Mouse (Mus musculus): ENCODE measurements around the gene Tcf7l1. TPM values are rescaled to one million over a fixed set of nuclear protein-coding genes. Genes with fewer than 3 reads are reported as not detected.

The Tcf7l1 gene
- polyA plus RNA-seq, 1 experiment from 2014 or later: 17.5 TPM

GRCm38 (mm10) chr6:72598791-72599557 is 190.1 kb downstream of the Tcf7l1 start:
- DNase-seq (ENCODE audit: low spot score): peak; percentile 53

DNA sequence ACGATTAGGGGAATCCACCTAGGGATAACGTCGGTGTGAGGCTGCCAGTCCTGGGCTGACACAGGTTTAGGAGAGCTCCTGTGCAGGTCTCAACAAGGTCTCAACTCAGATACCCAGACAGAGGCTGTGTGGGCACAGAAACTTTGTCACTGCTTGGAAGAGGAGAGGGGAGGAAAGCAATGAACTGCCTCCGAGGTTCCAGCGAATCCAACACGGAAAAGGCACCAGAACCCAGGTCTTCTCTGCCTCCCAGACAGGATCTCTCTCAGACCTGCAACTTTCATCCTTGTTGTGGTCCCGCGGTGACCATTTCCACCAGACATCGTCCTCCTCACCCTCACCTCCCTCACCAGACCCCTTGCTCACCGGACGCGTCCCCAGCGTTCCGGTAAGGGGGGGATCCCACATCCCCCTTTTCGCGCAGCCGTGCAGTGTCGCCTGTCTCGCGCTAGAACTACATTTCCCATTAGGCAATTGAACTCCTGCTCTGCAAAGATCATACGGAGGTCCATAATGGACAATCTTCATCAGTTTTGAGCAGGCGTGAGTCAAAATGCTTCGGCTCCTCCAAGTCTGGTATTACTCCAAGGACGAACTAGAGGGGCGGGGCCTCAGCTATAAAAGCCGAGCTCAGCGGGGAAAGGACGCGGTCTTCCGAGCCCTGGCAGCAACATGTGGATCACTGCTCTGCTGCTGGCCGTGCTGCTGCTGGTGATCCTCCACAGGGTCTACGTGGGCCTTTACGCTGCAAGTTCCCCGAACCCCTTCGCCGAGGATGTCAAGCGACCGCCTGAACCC is 190.9 kb downstream of the Tcf7l1 start, which contains the start of the genes Elmod3 and Retsat:
Elmod3 (minus strand) TSS at position 458 of the 798 bp plus-strand sequence.
Retsat (plus strand) TSS at position 520 of the 798 bp plus-strand sequence.
- Histone ChIP-seq H3K4me3 (ENCODE audit: low read depth, low read length) (peak within 1 kb of the TSS; percentile 50), H3K27ac (ENCODE audit: low read length) (peak within 1 kb of the TSS; percentile 90), H3K27me3 (replicated peaks; ENCODE audit: insufficient read depth, low read length) (no peaks in the 10 kb centered on the region), H3K4me1 (ENCODE audit: insufficient read depth, low read depth, low read length) (peaks cover 24% of the 10 kb centered on the region), H3K4me2 (replicated peaks; ENCODE audit: low read depth, low read length) (peak within 1 kb of the TSS; percentile 68), H3K9ac (replicated peaks; ENCODE audit: low read depth) (peak within 1 kb of the TSS; percentile 47), H3K9me3 (ENCODE audit: low read length) (no peaks in the 10 kb centered on the region), H3K36me3 (ENCODE audit: insufficient read depth, low read length) (no peaks in the 10 kb centered on the region)
- peak; percentile 99 for DNase-seq (ENCODE audit: low spot score)
- ATAC-seq: peak; percentile 84
- no peak for TF ChIP-seq CTCF (IDR thresholded peaks at IDR 0.05)
- TF ChIP-seq EP300 (IDR thresholded peaks at IDR 0.05): peak; percentile 54; the same call in 1 of the 2 replicates
- WGBS: under 1% methylated on average over 38 of the region's 38 CpGs

More at GRCm38 (mm10) chr6:72598791-72599557, 190.1 kb downstream of the Tcf7l1 start:
- H3K4me1 ChIP-seq (ENCODE audit: insufficient read depth, low read depth, low read length): peaks cover 24% of the 10 kb centered on the region
- WGBS: 22% methylated on average over 12 of the region's 12 CpGs
- no peaks in the 10 kb centered on the region for H3K27me3 ChIP-seq (replicated peaks; ENCODE audit: insufficient read depth, low read length)
- peak overlapping the region; percentile 47 for H3K9ac ChIP-seq (replicated peaks; ENCODE audit: low read depth)
- no peaks in the 10 kb centered on the region for H3K9me3 ChIP-seq (ENCODE audit: low read length)
- H3K27ac ChIP-seq (ENCODE audit: low read length): peak overlapping the region; percentile 90
- no peak for TF ChIP-seq EP300 (IDR thresholded peaks at IDR 0.05)
- TF ChIP-seq CTCF (IDR thresholded peaks at IDR 0.05): no peak
- peak; percentile 11 for ATAC-seq
- 0 out of 2 replicates have a peak, but pooled peaks cover 5% of the 10 kb centered on the region for H3K36me3 ChIP-seq (ENCODE audit: insufficient read depth, low read length)
- peak overlapping the region; percentile 50 for H3K4me3 ChIP-seq (ENCODE audit: low read depth, low read length)
- peak overlapping the region; percentile 68 for H3K4me2 ChIP-seq (replicated peaks; ENCODE audit: low read depth, low read length)

DNA sequence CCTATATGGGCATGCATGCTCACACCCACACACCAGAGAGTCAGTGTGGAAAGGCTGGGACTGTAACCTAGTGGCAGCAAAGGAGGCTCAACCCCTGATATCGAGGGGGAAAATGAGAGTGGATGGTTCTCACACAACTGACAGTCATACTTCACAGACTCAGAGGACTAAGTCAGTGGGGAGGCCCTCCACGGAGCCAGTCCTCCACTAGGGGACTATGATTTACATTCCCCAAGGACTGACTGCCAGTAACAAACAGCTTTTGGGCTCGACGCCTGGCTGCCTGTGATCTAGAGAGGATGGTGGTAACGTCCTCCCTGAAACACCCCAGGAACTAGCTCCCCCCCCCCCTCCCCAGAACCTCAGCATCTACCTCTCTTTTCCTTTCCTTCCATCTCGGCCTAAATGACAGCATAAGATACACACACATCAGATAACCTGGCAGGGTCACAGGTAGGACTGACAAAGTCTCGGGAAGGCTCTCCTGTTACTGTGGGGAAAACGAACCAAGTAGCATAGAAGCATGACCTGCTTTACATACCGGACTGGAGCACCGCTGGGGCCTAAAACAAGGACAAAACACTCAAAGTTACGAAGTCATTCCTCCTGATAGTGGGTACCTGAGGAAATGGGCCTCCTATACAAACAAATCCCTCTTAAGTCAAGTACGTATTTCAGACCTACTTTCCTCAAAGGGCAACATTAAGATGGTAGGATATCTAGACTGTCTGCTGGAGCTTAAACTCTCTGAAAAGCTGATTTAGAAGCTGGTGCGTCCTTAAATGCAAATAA is 191.8 kb downstream of the Tcf7l1 start:
- Histone ChIP-seq H3K9ac (replicated peaks; ENCODE audit: low read depth) (peak overlapping the region; percentile 47), H3K36me3 (ENCODE audit: insufficient read depth, low read length) (no peaks in the 10 kb centered on the region; the same call in 1 of the 2 replicates), H3K27me3 (replicated peaks; ENCODE audit: insufficient read depth, low read length) (no peaks in the 10 kb centered on the region), H3K4me3 (ENCODE audit: low read depth, low read length) (peak overlapping the region; percentile 50), H3K4me2 (replicated peaks; ENCODE audit: low read depth, low read length) (peak overlapping the region; percentile 68), H3K4me1 (ENCODE audit: insufficient read depth, low read depth, low read length) (peaks cover 24% of the 10 kb centered on the region), H3K27ac (ENCODE audit: low read length) (peak overlapping the region; percentile 88), H3K9me3 (ENCODE audit: low read length) (no peaks in the 10 kb centered on the region)
- peak; percentile 71 for ATAC-seq
- 18% methylated on average over 13 of the region's 13 CpGs for WGBS
- TF ChIP-seq CTCF (IDR thresholded peaks at IDR 0.05) (peak; percentile 52), EP300 (IDR thresholded peaks at IDR 0.05) (peak; percentile 75)
- peak; percentile 92 for DNase-seq (ENCODE audit: low spot score)

DNA sequence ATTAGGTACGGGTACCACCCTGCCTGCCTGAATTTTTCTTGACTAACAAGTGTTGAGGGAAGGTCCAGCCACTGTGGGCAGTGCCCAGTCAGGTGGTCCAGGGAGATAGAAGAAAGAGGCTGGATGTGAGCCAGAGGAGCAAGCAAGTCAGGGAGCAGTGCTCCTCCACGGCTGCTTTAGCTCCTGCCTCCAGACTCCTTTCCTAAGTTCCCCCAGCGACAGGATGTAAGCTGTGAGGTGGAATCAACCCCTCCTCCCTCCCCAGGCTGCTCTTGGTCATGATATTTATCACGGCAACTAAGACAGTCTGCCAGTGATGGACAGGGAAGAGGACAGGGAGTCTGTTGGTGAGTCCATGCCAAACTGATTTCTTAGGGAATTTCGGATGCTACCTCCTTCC is 195.1 kb downstream of the Tcf7l1 start:
- no peaks in the 10 kb centered on the region; the same call in 1 of the 2 replicates for H3K36me3 ChIP-seq (ENCODE audit: insufficient read depth, low read length)
- no peak for ATAC-seq
- H3K4me3 ChIP-seq (ENCODE audit: low read depth, low read length): no peak overlapping the region
- no peak overlapping the region for H3K9ac ChIP-seq (replicated peaks; ENCODE audit: low read depth)
- H3K9me3 ChIP-seq (ENCODE audit: low read length): no peaks in the 10 kb centered on the region
- DNase-seq (ENCODE audit: low spot score): no peak
- H3K4me2 ChIP-seq (replicated peaks; ENCODE audit: low read depth, low read length): no peak overlapping the region
- no peak overlapping the region for H3K27ac ChIP-seq (ENCODE audit: low read length)
- TF ChIP-seq EP300 (IDR thresholded peaks at IDR 0.05) (no peak), CTCF (IDR thresholded peaks at IDR 0.05) (no peak)
- peaks cover 18% of the 10 kb centered on the region for H3K4me1 ChIP-seq (ENCODE audit: insufficient read depth, low read depth, low read length)
- H3K27me3 ChIP-seq (replicated peaks; ENCODE audit: insufficient read depth, low read length): no peaks in the 10 kb centered on the region
- 47% methylated on average over 5 of the region's 5 CpGs for WGBS

- Histone ChIP-seq H3K36me3 (ENCODE audit: insufficient read depth, low read length) (no peaks in the 10 kb centered on the region; the same call in 1 of the 2 replicates), H3K4me2 (replicated peaks; ENCODE audit: low read depth, low read length) (no peak overlapping the region), H3K27me3 (replicated peaks; ENCODE audit: insufficient read depth, low read length) (no peaks in the 10 kb centered on the region), H3K9me3 (ENCODE audit: low read length) (no peaks in the 10 kb centered on the region), H3K4me1 (ENCODE audit: insufficient read depth, low read depth, low read length) (peaks cover 15% of the 10 kb centered on the region; the same call in 1 of the 2 replicates), H3K4me3 (ENCODE audit: low read depth, low read length) (no peak overlapping the region), H3K27ac (ENCODE audit: low read length) (no peak overlapping the region), H3K9ac (replicated peaks; ENCODE audit: low read depth) (no peak overlapping the region)
- TF ChIP-seq EP300 (IDR thresholded peaks at IDR 0.05) (no peak), CTCF (IDR thresholded peaks at IDR 0.05) (no peak)
- ATAC-seq (no peak), DNase-seq (ENCODE audit: low spot score) (no peak)
- 66% methylated on average over 6 of the region's 6 CpGs for WGBS
These were observed 195.8 kb downstream of the Tcf7l1 start for GRCm38 (mm10) chr6:72593011-72593803.
